Mouse (Mus musculus): Measurements from ENCODE around the gene Lmx1a. TPM values are rescaled to one million over a fixed set of nuclear protein-coding genes. Genes with fewer than 3 reads are reported as not detected.

The Lmx1a gene
- polyA plus RNA-seq, 1 experiment from 2014 or later, result 1.5 TPM

GRCm38 (mm10) chr1:167885776-167886175, 196.7 kb downstream of the Lmx1a start:
- H3K9ac ChIP-seq (replicated peaks; ENCODE audit: low read depth, low read length), result no peak overlapping the region
- H3K27me3 ChIP-seq (replicated peaks; ENCODE audit: control insufficient read depth, insufficient read depth, low read length), result no peaks in the 10 kb centered on the region; the same call in 1 of the 2 replicates
- 0 out of 2 replicates have a peak, but pooled peaks cover 4% of the 10 kb centered on the region for H3K4me1 ChIP-seq (replicated peaks; ENCODE audit: control insufficient read depth, insufficient read depth, low read length)
- no peak for ATAC-seq
- no peaks in the 10 kb centered on the region for H3K9me3 ChIP-seq (ENCODE audit: control insufficient read depth, low read length)
- H3K4me2 ChIP-seq (ENCODE audit: low read length), result no peak overlapping the region
- H3K4me3 ChIP-seq (replicated peaks; ENCODE audit: low read length), result no peak overlapping the region
- 86% methylated on average over 5 of the region's 5 CpGs for WGBS
- H3K36me3 ChIP-seq (ENCODE audit: control insufficient read depth, insufficient read depth), result no peaks in the 10 kb centered on the region
- H3K27ac ChIP-seq (ENCODE audit: low read length), result no peak overlapping the region

- no peaks in the 10 kb centered on the region; the same call in 1 of the 2 replicates for H3K27me3 ChIP-seq (replicated peaks; ENCODE audit: control insufficient read depth, insufficient read depth, low read length)
- WGBS, result 62% methylated on average over 5 of the region's 5 CpGs
- peak overlapping the region; percentile 37; the same call in 1 of the 2 replicates for H3K4me2 ChIP-seq (ENCODE audit: low read length)
- no peaks in the 10 kb centered on the region for H3K9me3 ChIP-seq (ENCODE audit: control insufficient read depth, low read length)
- no peak overlapping the region for H3K27ac ChIP-seq (ENCODE audit: low read length)
- 0 out of 2 replicates have a peak, but pooled peaks cover 4% of the 10 kb centered on the region for H3K4me1 ChIP-seq (replicated peaks; ENCODE audit: control insufficient read depth, insufficient read depth, low read length)
- no peak overlapping the region for H3K9ac ChIP-seq (replicated peaks; ENCODE audit: low read depth, low read length)
- no peak for ATAC-seq
- no peak overlapping the region for H3K4me3 ChIP-seq (replicated peaks; ENCODE audit: low read length)
- H3K36me3 ChIP-seq (ENCODE audit: control insufficient read depth, insufficient read depth), result no peaks in the 10 kb centered on the region
These were observed 199.1 kb downstream of the Lmx1a start for GRCm38 (mm10) chr1:167888120-167888519.

DNA sequence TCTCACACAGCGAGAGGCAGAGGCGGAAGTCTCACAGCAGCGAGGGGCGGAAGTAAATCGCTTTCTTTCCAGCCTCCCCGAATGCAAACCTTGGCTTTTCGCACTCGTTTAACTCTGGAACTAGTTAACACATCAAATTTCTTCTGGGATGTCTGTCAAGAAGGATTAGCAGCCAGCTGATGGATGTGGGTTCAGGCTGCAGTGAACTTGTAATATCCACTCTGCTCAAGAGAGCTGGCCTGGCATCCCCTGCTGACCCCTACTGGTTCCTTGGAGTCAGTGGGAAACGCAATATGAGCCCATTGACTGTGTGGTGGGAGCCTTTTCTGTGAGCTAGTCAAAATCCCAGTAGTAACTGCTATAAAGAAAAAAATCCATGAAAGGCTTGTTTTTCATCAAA, 199.8 kb downstream of the Lmx1a start:
- no peaks in the 10 kb centered on the region; the same call in 1 of the 2 replicates for H3K27me3 ChIP-seq (replicated peaks; ENCODE audit: control insufficient read depth, insufficient read depth, low read length)
- no peak overlapping the region for H3K9ac ChIP-seq (replicated peaks; ENCODE audit: low read depth, low read length)
- no peaks in the 10 kb centered on the region for H3K36me3 ChIP-seq (ENCODE audit: control insufficient read depth, insufficient read depth)
- WGBS, result 25% methylated on average over 9 of the region's 9 CpGs
- H3K9me3 ChIP-seq (ENCODE audit: control insufficient read depth, low read length), result no peaks in the 10 kb centered on the region
- 0 out of 2 replicates have a peak, but pooled peaks cover 4% of the 10 kb centered on the region for H3K4me1 ChIP-seq (replicated peaks; ENCODE audit: control insufficient read depth, insufficient read depth, low read length)
- peak overlapping the region; percentile 37 for H3K4me2 ChIP-seq (ENCODE audit: low read length)
- no peak overlapping the region for H3K27ac ChIP-seq (ENCODE audit: low read length)
- no peak for ATAC-seq
- H3K4me3 ChIP-seq (replicated peaks; ENCODE audit: low read length), result no peak overlapping the region

- H3K27ac ChIP-seq (ENCODE audit: low read length), result no peak overlapping the region
- no peaks in the 10 kb centered on the region for H3K9me3 ChIP-seq (ENCODE audit: control insufficient read depth, low read length)
- peak; percentile 55 for ATAC-seq
- H3K4me3 ChIP-seq (replicated peaks; ENCODE audit: low read length), result no peak overlapping the region
- no peaks in the 10 kb centered on the region for H3K4me1 ChIP-seq (replicated peaks; ENCODE audit: control insufficient read depth, insufficient read depth, low read length)
- no peaks in the 10 kb centered on the region for H3K36me3 ChIP-seq (ENCODE audit: control insufficient read depth, insufficient read depth)
- 29% methylated on average over 7 of the region's 7 CpGs for WGBS
- no peaks in the 10 kb centered on the region for H3K27me3 ChIP-seq (replicated peaks; ENCODE audit: control insufficient read depth, insufficient read depth, low read length)
- H3K4me2 ChIP-seq (ENCODE audit: low read length), result no peak overlapping the region
- no peak overlapping the region for H3K9ac ChIP-seq (replicated peaks; ENCODE audit: low read depth, low read length)
These were observed 207.2 kb downstream of the Lmx1a start for GRCm38 (mm10) chr1:167896234-167896633.

Other genes with a start within 250 kb of the Lmx1a start
- gene Lrrc52, start 222.5 kb upstream of the Lmx1a start, polyA plus RNA-seq (2015; fragmentation: Nextera tagmentation; extraction: Ambion mirVana), result not detected in 2 replicates
- gene Rxrg, start 90.9 kb upstream of the Lmx1a start, polyA plus RNA-seq (2015; fragmentation: Nextera tagmentation; extraction: Ambion mirVana), result 40.5 and 61.1 TPM in 2 replicates

Measured in forebrain, embryonic 16.5 days (tissue).